Comparison of ENCODE assay signal across 16 mouse cellular contexts in the genomic region with DNA sequence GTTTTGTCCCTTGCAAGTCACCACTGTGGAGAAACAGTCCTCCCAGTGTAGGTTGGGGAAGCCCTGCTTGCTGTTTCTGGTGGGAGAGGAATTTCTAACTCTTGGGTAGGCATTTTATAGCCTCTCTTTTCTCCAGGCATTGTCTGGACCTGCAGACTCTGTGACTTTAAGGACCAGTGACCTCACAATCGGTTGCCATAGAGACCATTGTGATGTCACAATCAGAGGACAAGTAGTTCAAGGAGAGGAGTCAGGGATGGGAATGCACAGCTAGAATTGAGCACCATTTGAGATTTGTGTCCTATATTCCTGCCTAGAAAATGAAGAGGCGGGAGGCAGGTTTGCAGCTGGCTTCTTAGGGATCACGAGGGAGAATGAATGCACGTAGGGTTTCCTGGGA. TPM values are rescaled to one million over a fixed set of nuclear protein-coding genes. Genes with fewer than 3 reads are reported as not detected.
"Had no signal": no experiment of that assay in that cellular context is flagged by ENCODE, and none has a peak within 500 bp of the region (broad histone marks: within the 10 kb centered on the region; RNA-seq: fewer than 3 reads in every experiment).

No protein-coding gene starts in this region.

- H3K27me3 ChIP-seq: stomach, embryonic 15.5 days had no signal

- H3K27ac ChIP-seq: kidney, embryonic 15.5 days; left cerebral cortex, adult 2 months; limb, embryonic 10.5 days; liver, embryonic 15.5 days; midbrain, embryonic 13.5 days; neural tube, embryonic 15.5 days; stomach, embryonic 15.5 days had no signal

- H3K4me1 ChIP-seq: kidney, embryonic 15.5 days; liver, embryonic 15.5 days; stomach, embryonic 15.5 days had no signal

- H3K9ac ChIP-seq: kidney, embryonic 15.5 days; liver, embryonic 15.5 days; midbrain, embryonic 13.5 days; neural tube, embryonic 15.5 days; stomach, embryonic 15.5 days had no signal

- H3K4me3 ChIP-seq: kidney, embryonic 15.5 days; left cerebral cortex, adult 2 months; limb, embryonic 10.5 days; liver, embryonic 15.5 days; midbrain, embryonic 13.5 days; neural tube, embryonic 15.5 days; stomach, embryonic 15.5 days had no signal

- ATAC-seq: lung, postnatal 0 days; midbrain, embryonic 13.5 days had no signal

- H3K9me3 ChIP-seq: kidney, embryonic 15.5 days; limb, embryonic 10.5 days; liver, embryonic 15.5 days; midbrain, embryonic 13.5 days; neural tube, embryonic 15.5 days; stomach, embryonic 15.5 days had no signal

- DNase-seq: kidney, postnatal 14 days; lung, adult 2 months; lung, postnatal 36 days; right cerebral cortex, postnatal 14 days; thymus, postnatal 4 days had no signal

- H3K36me3 ChIP-seq: kidney, embryonic 15.5 days; limb, embryonic 10.5 days; liver, embryonic 15.5 days; midbrain, embryonic 13.5 days; neural tube, embryonic 15.5 days; stomach, embryonic 15.5 days had no signal

- H3K4me2 ChIP-seq: kidney, embryonic 15.5 days; liver, embryonic 11.5 days; liver, embryonic 15.5 days; midbrain, embryonic 13.5 days; neural tube, embryonic 15.5 days; stomach, embryonic 15.5 days had no signal

RNA-seq across cellular contexts. Expression of gene Sez6, which starts 7.3 kb away (rescaled TPM):
- total RNA-seq: megakaryocyte progenitor cell, adult 5-6 weeks had no signal
- polyA plus RNA-seq: spleen, adult 2 months had no signal
